Mouse (Mus musculus) olfactory bulb, adult 2 months (tissue): Measurements from ENCODE around the gene Calm3. TPM values are rescaled to one million over a fixed set of nuclear protein-coding genes. Genes with fewer than 3 reads are reported as not detected.
A peak's percentile ranks its signal among the peaks of the same experiment; 100 is the strongest.

Experiments
- H3K27ac ChIP-seq: fragments of 200-500 bp; 2 replicates; pipeline ENCODE4 v1.5.1; 2012; ENCODE audit warnings: low read depth, low read length; ENCODE audit not compliant: insufficient read depth
- H3K4me1 ChIP-seq: fragments of 200-500 bp; 2 replicates; pipeline ENCODE4 v1.6.1; 2012; ENCODE audit warnings: low read length; ENCODE audit not compliant: control insufficient read depth, insufficient read depth
- H3K4me3 ChIP-seq: fragments of 200-500 bp; 2 replicates; pipeline ENCODE4 v1.5.1; 2012; ENCODE audit warnings: mild to moderate bottlenecking, low read depth, low read length, moderate library complexity; ENCODE audit not compliant: insufficient read depth
- CTCF ChIP-seq: fragments of 200-500 bp; IDR thresholded peaks from 2 replicates; pipeline ENCODE4 v1.5.1; 2012; ENCODE audit warnings: low read depth, mild to moderate bottlenecking, low read length, moderate library complexity; ENCODE audit not compliant: insufficient read depth
- POLR2A ChIP-seq: fragments of 200-500 bp; IDR thresholded peaks from 2 replicates; pipeline ENCODE4 v1.6.1; 2012; ENCODE audit warnings: mild to moderate bottlenecking, low read depth, low read length, moderate library complexity; ENCODE audit not compliant: insufficient read depth
- WGBS: fragments of 180-500 bp; shearing (Covaris S2); methylation state at CpG from one replicate; pipeline ENCODE4 v1.1.7; 2018; 5-methylcytosine and 5-hydroxymethylcytosine counted together
- polyA plus RNA-seq: library from polyadenylated mRNA; stranded (reverse); fragments of >200 nt; gene quantifications from 2 replicates; pipeline ENCODE4 v1.2.4, GENCODE M21; 2012; ENCODE audit warnings: low replicate concordance; ENCODE audit not compliant: missing spikeins, insufficient read depth, insufficient read length

Calm3 gene
- polyA plus RNA-seq, 1 experiment = 1,020 TPM

DNA sequence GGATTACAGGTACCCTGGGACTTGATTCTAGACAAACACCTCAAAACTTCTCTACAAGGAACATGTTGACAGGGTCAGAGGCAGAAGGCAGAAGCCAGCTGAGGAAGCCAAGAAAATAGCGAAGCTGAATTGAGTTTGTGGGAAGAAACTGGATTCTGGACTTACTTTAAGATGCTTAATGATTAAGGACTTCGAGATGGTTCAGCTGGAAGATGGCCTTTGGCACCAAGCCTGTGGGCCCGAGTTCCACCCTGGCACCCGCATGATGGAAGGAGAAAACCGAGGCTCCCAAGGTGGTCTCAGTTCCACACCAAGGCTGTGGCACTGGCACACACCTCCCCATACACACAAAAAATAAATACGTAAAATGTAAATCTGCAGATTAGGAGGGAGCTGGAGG is 33.4 kb downstream of the Calm3 start:
- no peak overlapping the region for H3K27ac ChIP-seq
- 46% methylated on average over 6 of the region's 6 CpGs for WGBS

GRCm38 (mm10) chr7:16885905-16886304 is 38.0 kb downstream of the Calm3 start:
- peaks cover 4% of the 10 kb centered on the region for H3K4me1 ChIP-seq
- H3K27ac ChIP-seq = no peak overlapping the region
- 75% methylated on average over 59 of the region's 59 CpGs for WGBS
- no peak overlapping the region for H3K4me3 ChIP-seq
- no peak for TF ChIP-seq CTCF
- TF ChIP-seq POLR2A = no peak

More for the DNA sequence above, 33.4 kb downstream of the Calm3 start:
- Histone ChIP-seq H3K4me1 (peaks cover 24% of the 10 kb centered on the region), H3K4me3 (no peak overlapping the region)
- no peak for TF ChIP-seq POLR2A
- no peak for TF ChIP-seq CTCF

DNA sequence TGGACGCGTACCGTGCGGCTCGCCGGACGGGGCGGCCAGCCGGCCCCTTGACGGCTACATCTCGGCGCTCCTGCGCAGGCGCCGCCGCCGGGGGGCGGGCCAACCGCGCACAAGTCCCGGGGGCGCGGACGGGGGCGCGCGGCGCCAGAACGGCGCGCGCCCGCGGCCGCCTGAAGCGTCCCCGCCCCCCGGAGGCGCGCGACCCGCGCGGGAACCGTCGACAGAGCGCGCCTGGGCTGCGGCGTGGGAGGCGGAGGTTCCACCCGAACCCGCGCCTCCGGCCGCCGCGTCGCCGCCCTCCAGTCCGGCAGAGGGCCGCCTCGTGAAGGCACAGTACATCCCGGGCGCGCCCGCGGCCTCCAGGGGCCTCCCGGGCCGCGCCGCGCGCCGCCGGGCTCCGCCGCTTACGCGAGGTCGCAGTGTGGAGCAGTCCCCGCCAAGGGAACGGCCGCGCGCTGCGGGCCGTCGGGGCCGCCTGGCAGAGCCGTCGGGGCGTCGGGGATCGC is 38.6 kb downstream of the Calm3 start:
- TF ChIP-seq POLR2A (no peak), CTCF (no peak)
- no peaks in the 10 kb centered on the region for H3K4me1 ChIP-seq
- no peak overlapping the region for H3K4me3 ChIP-seq
- WGBS = 56% methylated on average over 95 of the region's 95 CpGs
- no peak overlapping the region for H3K27ac ChIP-seq

DNA sequence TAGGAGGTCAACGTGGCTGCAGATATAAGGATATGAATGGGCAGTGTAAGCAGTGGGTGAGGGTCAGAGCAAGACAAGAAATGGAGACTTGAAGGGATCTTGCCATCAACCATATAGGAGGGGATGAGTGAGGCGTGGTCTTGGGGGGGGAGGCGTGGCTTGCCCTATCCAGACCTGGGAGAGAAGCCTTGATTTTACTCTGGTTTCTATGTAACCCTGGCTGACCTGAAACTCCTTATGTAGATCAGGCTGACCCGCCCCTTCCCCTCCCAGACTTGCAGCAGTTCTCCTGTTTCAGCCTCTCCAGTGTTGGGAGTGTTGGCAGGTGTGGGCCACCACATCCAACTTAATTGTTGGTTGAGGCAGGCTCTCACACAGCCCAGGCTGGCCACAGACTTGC is 39.6 kb downstream of the Calm3 start:
- no peak for TF ChIP-seq CTCF
- no peak for TF ChIP-seq POLR2A
- H3K4me1 ChIP-seq = no peaks in the 10 kb centered on the region
- WGBS = 80% methylated on average over 4 of the region's 4 CpGs

GRCm38 (mm10) chr7:16883162-16883561 is 40.8 kb downstream of the Calm3 start:
- TF ChIP-seq CTCF (no peak), POLR2A (no peak)

More for the DNA sequence above, 39.6 kb downstream of the Calm3 start:
- no peak overlapping the region for H3K27ac ChIP-seq
- H3K4me3 ChIP-seq = no peak overlapping the region

DNA sequence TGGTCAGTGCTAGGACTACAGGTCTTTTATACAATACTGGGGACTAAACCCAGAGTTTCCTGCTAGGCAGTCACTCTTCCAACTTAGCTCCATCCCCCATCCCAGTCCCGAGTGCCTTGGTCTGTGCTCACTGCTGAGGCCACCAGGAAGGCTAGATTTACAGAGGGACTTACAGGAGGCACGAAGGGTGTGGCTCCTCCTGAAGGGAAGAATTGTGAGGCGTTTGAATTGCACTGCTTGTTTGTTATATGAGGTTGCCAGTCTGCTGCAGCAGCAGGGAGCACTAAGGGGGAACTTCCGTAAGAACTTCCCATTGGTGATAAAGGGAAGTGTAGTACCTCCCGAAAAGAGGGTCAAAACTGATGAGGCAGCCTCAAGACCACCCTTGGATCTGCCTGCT is 43.3 kb downstream of the Calm3 start:
- WGBS = 49% methylated on average over 5 of the region's 5 CpGs
- Histone ChIP-seq H3K27ac (no peak overlapping the region), H3K4me1 (peaks cover 7% of the 10 kb centered on the region), H3K4me3 (no peak overlapping the region)
- no peak for TF ChIP-seq POLR2A
- TF ChIP-seq CTCF = no peak

More at GRCm38 (mm10) chr7:16883162-16883561, 40.8 kb downstream of the Calm3 start:
- no peak overlapping the region for H3K27ac ChIP-seq
- no peak overlapping the region for H3K4me3 ChIP-seq
- 92% methylated on average over 6 of the region's 6 CpGs for WGBS
- no peaks in the 10 kb centered on the region for H3K4me1 ChIP-seq

- Histone ChIP-seq H3K27ac (no peak overlapping the region), H3K4me1 (peaks cover 7% of the 10 kb centered on the region), H3K4me3 (no peak overlapping the region)
- 44% methylated on average over 9 of the region's 9 CpGs for WGBS
- TF ChIP-seq POLR2A (no peak), CTCF (no peak)
Observed at GRCm38 (mm10) chr7:16879796-16880547, 43.9 kb downstream of the Calm3 start.

GRCm38 (mm10) chr7:16877717-16878116 is 46.2 kb downstream of the Calm3 start:
- peaks cover 7% of the 10 kb centered on the region for H3K4me1 ChIP-seq
- WGBS = 85% methylated on average over 3 of the region's 3 CpGs
- H3K27ac ChIP-seq = no peak overlapping the region
- no peak overlapping the region for H3K4me3 ChIP-seq
- TF ChIP-seq POLR2A (no peak), CTCF (no peak)

DNA sequence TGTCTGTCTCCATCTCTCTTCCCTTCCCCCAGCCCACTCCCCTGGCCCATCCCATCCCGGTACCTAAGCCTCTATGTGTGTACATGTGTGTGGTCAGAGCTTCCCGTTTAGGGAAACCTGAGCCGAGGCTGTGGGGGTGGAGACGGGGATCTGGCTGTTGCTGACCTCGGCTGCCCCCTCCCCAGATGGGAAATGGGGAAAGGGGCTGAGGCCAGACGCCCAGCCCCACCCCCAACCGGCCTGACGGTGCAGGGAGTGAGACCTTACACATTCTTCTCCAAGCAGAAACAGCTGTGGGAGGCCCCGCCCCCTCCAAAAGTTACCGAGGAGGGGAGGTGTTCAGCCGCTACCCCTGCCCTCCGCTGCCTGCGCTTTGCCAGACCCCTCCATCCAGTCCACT is 47.3 kb downstream of the Calm3 start:
- Histone ChIP-seq H3K4me3 (peak overlapping the region; percentile 86), H3K27ac (no peak overlapping the region), H3K4me1 (peaks cover 15% of the 10 kb centered on the region)
- 9% methylated on average over 13 of the region's 13 CpGs for WGBS
- TF ChIP-seq POLR2A = no peak
- no peak for TF ChIP-seq CTCF

DNA sequence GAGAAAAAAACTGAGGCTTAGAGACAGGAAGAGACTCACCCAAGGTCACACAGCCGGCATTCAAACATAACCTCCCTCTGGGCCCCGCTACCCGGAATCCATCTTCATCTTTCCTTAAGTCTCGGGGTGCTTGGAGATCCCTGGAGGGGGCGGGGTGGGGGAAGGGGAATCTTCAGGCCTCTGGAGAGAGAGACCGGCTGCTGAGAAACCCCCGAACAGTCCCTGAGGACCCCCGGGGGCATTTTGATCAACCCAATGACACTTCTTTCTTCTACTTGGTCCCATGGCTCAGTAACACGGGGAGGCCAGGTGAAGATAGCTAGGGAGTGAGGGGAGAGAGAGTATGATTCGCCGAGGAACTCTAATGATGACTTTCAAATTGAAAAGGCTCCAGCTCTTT is 47.9 kb downstream of the Calm3 start:
- TF ChIP-seq CTCF (no peak), POLR2A (no peak)
- Histone ChIP-seq H3K27ac (no peak overlapping the region), H3K4me1 (peaks cover 16% of the 10 kb centered on the region), H3K4me3 (peak overlapping the region; percentile 86)
- 4% methylated on average over 11 of the region's 11 CpGs for WGBS
